Mouse (Mus musculus) liver, adult 10 weeks (tissue): ENCODE results near the gene Mobp. TPM values are rescaled to one million over a fixed set of nuclear protein-coding genes. Genes with fewer than 3 reads are reported as not detected.

Experiments
- polyA plus RNA-seq: library from polyadenylated mRNA; stranded (reverse); fragments of 350-450 nt; fragmentation: Illumina TruSeq; extraction: RNeasy Lipid Tissue Mini Kit (QIAGEN cat#74804); gene quantifications from one replicate; pipeline ENCODE4 v1.2.3, GENCODE M21; 2014; ENCODE audit warnings: low read depth, low replicate concordance

Mobp gene
- polyA plus RNA-seq = not detected

GRCm38 (mm10) chr9:120149222-120149828, at the start of gene Mobp:
Gene Mobp, plus strand, starts transcription at chr9:120149707.

GRCm38 (mm10) chr9:120110211-120111018, 39.1 kb upstream of the Mobp start, which contains the start of gene Slc25a38:
Gene Slc25a38, plus strand, starts transcription at chr9:120110374.

GRCm38 (mm10) chr9:120127538-120128251, 21.8 kb upstream of the Mobp start, which contains the start of gene Rpsa:
Gene Rpsa, plus strand, starts transcription at chr9:120127689.

Other genes with a start within 250 kb of the Mobp start
- gene Gorasp1, start 212.1 kb upstream of the Mobp start, polyA plus RNA-seq = 2.6 TPM
- not detected for gene Ttc21a, start 212.1 kb upstream of the Mobp start, polyA plus RNA-seq
- 0.50 TPM for gene Csrnp1, start 165.0 kb upstream of the Mobp start, polyA plus RNA-seq
- gene Xirp1, start 126.1 kb upstream of the Mobp start, polyA plus RNA-seq = not detected
- 0.50 TPM for gene Cx3cr1, start 79.8 kb upstream of the Mobp start, polyA plus RNA-seq
- gene Ccr8, start 57.6 kb upstream of the Mobp start, polyA plus RNA-seq = not detected
- 3.0 TPM for gene Slc25a38, start 39.3 kb upstream of the Mobp start, polyA plus RNA-seq
- 85.7 TPM for gene Rpsa, start 22.0 kb upstream of the Mobp start, polyA plus RNA-seq
- gene Myrip, start 151.8 kb downstream of the Mobp start, polyA plus RNA-seq = not detected